Mouse (Mus musculus) liver, adult 2 months (tissue): ENCODE results near the gene Fam71f2.

Source experiments
- CTCF ChIP-seq: fragments of 200-500 bp; IDR thresholded peaks from 2 replicates; pipeline ENCODE4 v1.5.1; 2011; ENCODE audit warnings: low read depth, low read length, control low read depth
- POLR2A ChIP-seq: fragments of 200-500 bp; IDR thresholded peaks from 2 replicates; pipeline ENCODE4 v1.6.1; 2011; ENCODE audit warnings: low read length, control low read depth; ENCODE audit not compliant: insufficient read depth; ENCODE audit errors: extremely low read depth

GRCm38 (mm10) chr6:29270961-29271360 lies 8.4 kb upstream of the Fam71f2 start:
- no peak for TF ChIP-seq CTCF
- TF ChIP-seq POLR2A: no peak
